Mouse (Mus musculus) spleen, adult 2 months (tissue): ENCODE results near the gene Rpl36-ps4.

Source experiments
- CTCF ChIP-seq: fragments of 200-500 bp; IDR thresholded peaks from 2 replicates; pipeline ENCODE4 v1.5.1; 2011; ENCODE audit warnings: mild to moderate bottlenecking, inconsistent platforms; ENCODE audit not compliant: insufficient read depth, insufficient read length, insufficient replicate concordance; ENCODE audit errors: extremely low read depth
- POLR2A ChIP-seq: fragments of 200-500 bp; IDR thresholded peaks from 2 replicates; pipeline ENCODE4 v1.6.1; 2011; ENCODE audit warnings: low read depth, low read length, inconsistent platforms

DNA sequence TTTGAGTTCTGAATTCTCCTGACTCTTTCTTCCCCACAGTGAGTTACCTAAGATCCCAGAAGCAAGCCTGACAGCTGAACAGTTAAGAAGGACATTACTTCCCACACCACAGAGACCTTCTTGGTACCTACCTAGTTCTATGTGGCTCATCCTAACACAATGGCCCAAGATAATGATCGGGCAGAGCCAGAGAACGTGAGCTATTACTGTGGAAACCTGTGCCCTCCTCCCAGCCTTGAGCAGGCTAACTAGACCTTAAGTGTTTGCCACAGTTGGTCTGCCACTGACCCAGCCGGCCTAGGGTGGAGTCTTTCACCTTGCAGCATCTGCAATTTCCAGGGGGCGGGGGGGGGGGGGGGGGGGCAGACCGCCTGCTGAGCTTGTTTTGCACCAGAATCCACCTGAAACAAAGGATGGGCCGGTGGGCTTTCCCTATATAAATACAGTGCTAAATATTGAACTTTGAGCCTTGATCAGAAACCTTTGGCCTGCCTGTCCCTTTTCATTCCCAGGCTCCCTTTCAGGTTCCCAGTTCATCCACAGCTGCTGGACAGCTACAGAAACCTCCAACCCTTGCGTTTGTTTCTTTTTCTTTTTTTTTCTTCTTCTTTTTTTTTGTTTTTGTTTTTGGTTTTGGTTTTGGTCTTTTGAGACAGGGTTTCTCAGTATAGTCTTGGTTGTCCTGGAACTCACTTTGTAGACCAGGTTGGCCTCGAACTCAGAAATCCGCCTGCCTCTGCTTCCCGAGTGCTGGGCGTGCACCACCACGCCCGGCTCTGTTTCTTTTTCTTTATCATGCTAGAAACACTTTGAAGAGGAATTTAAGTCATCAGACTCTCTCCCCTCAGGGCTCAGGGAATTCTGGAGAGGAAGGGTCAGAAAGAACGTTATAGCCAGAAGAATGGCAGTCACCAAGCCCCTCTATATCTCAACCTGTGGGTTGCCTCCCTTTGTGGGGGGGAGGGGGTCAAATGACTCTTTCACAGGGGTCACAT is 42.6 kb downstream of the Rpl36-ps4 start:
- TF ChIP-seq POLR2A (no peak), CTCF (no peak)
